Mouse (Mus musculus): ENCODE results near the gene Rps8.

GRCm38 (mm10) chr4:117161183-117161582 lies 5.1 kb upstream of the Rps8 start:
- TF ChIP-seq CTCF (IDR thresholded peaks at IDR 0.05), result no peak
- no peak for TF ChIP-seq EP300 (IDR thresholded peaks at IDR 0.05)
